Mouse (Mus musculus) erythroblast, embryonic 14.5 days (primary cell): Measurements from ENCODE around the gene Sppl3.

Source experiments
- GATA1 ChIP-seq: IDR thresholded peaks from 2 replicates; pipeline ENCODE4 v1.6.1; 2012; ENCODE audit warnings: low read length, inconsistent platforms, mixed read lengths
- TAL1 ChIP-seq: IDR thresholded peaks from 3 replicates; pipeline ENCODE4 v1.6.1; 2012; ENCODE audit warnings: low read length, inconsistent platforms, mixed read lengths

GRCm38 (mm10) chr5:114967523-114968268 lies 43.2 kb upstream of the Sppl3 start:
- TF ChIP-seq GATA1 (no peak), TAL1 (no peak)
